Mouse (Mus musculus) kidney, embryonic 16.5 days (tissue): ENCODE data around the gene Letm1. TPM values are rescaled to one million over a fixed set of nuclear protein-coding genes. Genes with fewer than 3 reads are reported as not detected.

Experiments
- ATAC-seq: fragments of 200-750 bp; cut with Nextera tagmentation; 2 replicates; pipeline ENCODE4 v1.8.0; 2017; ENCODE audit warnings: moderate TSS enrichment; ENCODE audit not compliant: low FRiP score, low TSS enrichment
- H3K27ac ChIP-seq: fragments of 300-500 bp; sonication (generic); 2 replicates; pipeline ENCODE4 v1.5.1; 2014; ENCODE audit warnings: low read length
- H3K27me3 ChIP-seq: fragments of 300-500 bp; sonication (generic); 2 replicates; pipeline ENCODE4 v1.6.1; 2014; ENCODE audit warnings: low read length, control low read depth, mixed read lengths; ENCODE audit not compliant: insufficient read depth
- H3K36me3 ChIP-seq: fragments of 300-500 bp; sonication (generic); 2 replicates; pipeline ENCODE4 v1.6.1; 2014; ENCODE audit warnings: low read length, control low read depth, mixed read lengths; ENCODE audit not compliant: insufficient read depth
- H3K4me1 ChIP-seq: fragments of 300-500 bp; sonication (generic); 2 replicates; pipeline ENCODE4 v1.6.1; 2014; ENCODE audit warnings: low read length, control low read depth, mixed read lengths; ENCODE audit not compliant: insufficient read depth
- H3K4me2 ChIP-seq: fragments of 300-500 bp; sonication (generic); replicated peaks from 2 replicates; pipeline ENCODE4 v1.6.1; 2014; ENCODE audit warnings: low read depth, low read length
- H3K4me3 ChIP-seq: fragments of 300-500 bp; sonication (generic); 2 replicates; pipeline ENCODE4 v1.5.1; 2014; ENCODE audit warnings: mild to moderate bottlenecking, low read length
- H3K9ac ChIP-seq: fragments of 300-500 bp; sonication (generic); replicated peaks from 2 replicates; pipeline ENCODE4 v1.6.1; 2014; ENCODE audit warnings: low read length
- H3K9me3 ChIP-seq: fragments of 300-500 bp; sonication (generic); 2 replicates; pipeline ENCODE4 v1.6.1; 2016; ENCODE audit warnings: low read length, control low read depth
- WGBS: fragments of 180-500 bp; shearing (Covaris S2); extraction: QIAGEN DNeasy Blood & Tissue Kit; methylation state at CpG from one replicate; pipeline ENCODE4 v1.1.7; 2014; 5-methylcytosine and 5-hydroxymethylcytosine counted together
- polyA plus RNA-seq: library from polyadenylated mRNA; unstranded; fragments of >200 nt; fragmentation: Nextera tagmentation; extraction: Ambion mirVana; gene quantifications from 2 replicates; pipeline ENCODE4 v1.2.1, GENCODE M21; 2015

Gene Letm1
- polyA plus RNA-seq, 1 experiment from 2014 or later, result 47.0 TPM

GRCm38 (mm10) chr5:33700010-33700409, 82.6 kb downstream of the Letm1 start:
- H3K27me3 ChIP-seq, result peaks cover 6% of the 10 kb centered on the region; the same call in 1 of the 2 replicates
- no peaks in the 10 kb centered on the region for H3K9me3 ChIP-seq
- no peak for ATAC-seq
- H3K4me3 ChIP-seq, result no peak overlapping the region
- no peaks in the 10 kb centered on the region for H3K36me3 ChIP-seq
- H3K9ac ChIP-seq, result no peak overlapping the region
- 38% methylated on average over 13 of the region's 13 CpGs for WGBS
- no peak overlapping the region for H3K27ac ChIP-seq
- H3K4me2 ChIP-seq, result no peak overlapping the region
- peaks cover 32% of the 10 kb centered on the region for H3K4me1 ChIP-seq

DNA sequence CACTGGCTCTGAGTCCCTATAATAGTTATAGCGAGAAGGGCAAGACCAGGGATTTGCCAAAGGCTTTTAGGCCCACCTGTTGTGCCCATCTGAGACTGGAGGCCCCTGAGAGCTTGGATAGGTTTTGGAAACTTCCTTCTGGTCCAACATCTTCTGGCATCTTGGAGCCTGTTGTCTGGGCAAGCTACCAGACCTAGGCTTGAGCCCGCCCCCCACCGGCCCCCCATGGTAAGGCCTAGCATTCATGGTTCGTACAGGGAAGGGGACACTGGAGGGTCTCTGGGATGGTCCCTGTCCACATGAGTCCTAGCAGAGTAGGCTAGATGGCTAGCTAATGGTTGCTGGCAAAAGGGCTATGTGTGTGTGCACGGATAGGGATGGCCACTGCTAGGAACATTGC, 83.9 kb downstream of the Letm1 start:
- H3K36me3 ChIP-seq, result no peaks in the 10 kb centered on the region
- H3K4me3 ChIP-seq, result no peak overlapping the region
- no peak overlapping the region for H3K27ac ChIP-seq
- H3K4me2 ChIP-seq, result no peak overlapping the region
- no peak for ATAC-seq
- no peaks in the 10 kb centered on the region for H3K9me3 ChIP-seq
- H3K4me1 ChIP-seq, result peaks cover 39% of the 10 kb centered on the region
- H3K9ac ChIP-seq, result no peak overlapping the region
- WGBS, result 93% methylated on average over 5 of the region's 5 CpGs
- H3K27me3 ChIP-seq, result peaks cover 6% of the 10 kb centered on the region; the same call in 1 of the 2 replicates

DNA sequence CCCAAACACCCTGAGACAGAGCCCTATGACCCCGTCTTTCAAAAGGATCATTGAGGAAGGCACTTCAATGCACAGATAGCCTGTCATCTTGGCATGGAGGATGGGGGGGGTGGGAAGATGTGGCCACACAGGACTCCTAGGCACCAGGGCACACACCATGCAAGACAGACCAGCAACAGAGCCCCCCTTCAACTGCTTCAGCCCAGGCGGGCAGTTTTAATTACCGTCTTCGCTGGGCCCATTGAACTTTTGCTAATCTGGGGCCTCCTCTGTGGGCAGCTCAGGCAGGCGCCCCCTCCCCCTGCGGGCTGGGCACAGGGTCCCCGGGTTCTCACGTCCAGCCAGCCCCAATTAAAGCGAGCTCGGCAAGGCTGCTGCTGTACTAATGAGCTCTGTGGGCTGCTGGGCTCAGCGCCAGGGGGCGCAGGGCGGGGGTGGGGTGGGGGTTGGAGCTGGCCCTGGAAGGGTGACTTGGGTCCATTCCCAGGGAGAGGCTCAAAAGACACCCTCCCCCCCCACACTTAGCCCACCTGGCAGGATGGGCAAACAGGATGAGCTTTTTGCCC, 84.6 kb downstream of the Letm1 start:
- Histone ChIP-seq H3K27ac (no peak overlapping the region), H3K9ac (no peak overlapping the region), H3K4me1 (peaks cover 39% of the 10 kb centered on the region), H3K4me2 (no peak overlapping the region), H3K9me3 (no peaks in the 10 kb centered on the region), H3K27me3 (peaks cover 6% of the 10 kb centered on the region; the same call in 1 of the 2 replicates), H3K4me3 (no peak overlapping the region), H3K36me3 (no peaks in the 10 kb centered on the region)
- ATAC-seq, result no peak
- WGBS, result 29% methylated on average over 12 of the region's 13 CpGs

- no peak overlapping the region for H3K4me3 ChIP-seq
- no peaks in the 10 kb centered on the region for H3K9me3 ChIP-seq
- no peaks in the 10 kb centered on the region for H3K36me3 ChIP-seq
- no peak for ATAC-seq
- H3K4me2 ChIP-seq, result no peak overlapping the region
- H3K27ac ChIP-seq, result no peak overlapping the region
- H3K27me3 ChIP-seq, result peaks cover 6% of the 10 kb centered on the region; the same call in 1 of the 2 replicates
- 73% methylated on average over 1 of the region's 1 CpGs for WGBS
- H3K9ac ChIP-seq, result no peak overlapping the region
- peaks cover 44% of the 10 kb centered on the region for H3K4me1 ChIP-seq
These were observed 85.1 kb downstream of the Letm1 start for GRCm38 (mm10) chr5:33697534-33697933.

DNA sequence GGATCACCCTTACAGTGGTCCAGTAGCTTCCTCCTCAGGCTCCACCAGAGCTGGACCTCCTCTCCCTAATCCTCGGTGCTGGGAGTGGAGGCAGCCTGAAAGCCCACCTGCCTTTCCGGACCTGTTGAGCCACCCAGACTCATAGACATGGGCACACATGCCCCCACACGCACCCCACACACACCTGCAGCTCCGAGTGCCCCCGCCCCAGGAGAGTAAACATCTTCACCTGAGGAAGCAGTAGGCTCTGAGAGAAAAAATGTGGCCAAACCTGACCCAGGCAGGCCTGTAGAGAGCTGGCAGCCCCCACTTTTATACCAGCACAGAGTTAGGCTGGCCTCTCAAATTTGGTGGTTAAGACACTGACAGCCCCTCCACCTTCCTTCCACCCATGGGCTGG, 86.2 kb downstream of the Letm1 start:
- H3K36me3 ChIP-seq, result no peaks in the 10 kb centered on the region
- no peak overlapping the region for H3K4me2 ChIP-seq
- no peak overlapping the region for H3K9ac ChIP-seq
- no peak for ATAC-seq
- H3K4me3 ChIP-seq, result no peak overlapping the region
- no peaks in the 10 kb centered on the region for H3K9me3 ChIP-seq
- WGBS, result 69% methylated on average over 5 of the region's 5 CpGs
- peaks cover 51% of the 10 kb centered on the region for H3K4me1 ChIP-seq
- H3K27me3 ChIP-seq, result peaks cover 6% of the 10 kb centered on the region; the same call in 1 of the 2 replicates
- no peak overlapping the region for H3K27ac ChIP-seq

- Histone ChIP-seq H3K4me2 (peak overlapping the region; percentile 93), H3K27me3 (peaks cover 6% of the 10 kb centered on the region; the same call in 1 of the 2 replicates), H3K27ac (peak overlapping the region; percentile 23; the same call in 1 of the 2 replicates), H3K9ac (peak overlapping the region; percentile 72), H3K4me3 (peak overlapping the region; percentile 43), H3K9me3 (no peaks in the 10 kb centered on the region), H3K36me3 (no peaks in the 10 kb centered on the region), H3K4me1 (peaks cover 51% of the 10 kb centered on the region)
- 6% methylated on average over 24 of the region's 24 CpGs for WGBS
- ATAC-seq, result peak; percentile 26; the same call in 1 of the 2 replicates
These were observed 86.9 kb downstream of the Letm1 start for GRCm38 (mm10) chr5:33695718-33696121.

DNA sequence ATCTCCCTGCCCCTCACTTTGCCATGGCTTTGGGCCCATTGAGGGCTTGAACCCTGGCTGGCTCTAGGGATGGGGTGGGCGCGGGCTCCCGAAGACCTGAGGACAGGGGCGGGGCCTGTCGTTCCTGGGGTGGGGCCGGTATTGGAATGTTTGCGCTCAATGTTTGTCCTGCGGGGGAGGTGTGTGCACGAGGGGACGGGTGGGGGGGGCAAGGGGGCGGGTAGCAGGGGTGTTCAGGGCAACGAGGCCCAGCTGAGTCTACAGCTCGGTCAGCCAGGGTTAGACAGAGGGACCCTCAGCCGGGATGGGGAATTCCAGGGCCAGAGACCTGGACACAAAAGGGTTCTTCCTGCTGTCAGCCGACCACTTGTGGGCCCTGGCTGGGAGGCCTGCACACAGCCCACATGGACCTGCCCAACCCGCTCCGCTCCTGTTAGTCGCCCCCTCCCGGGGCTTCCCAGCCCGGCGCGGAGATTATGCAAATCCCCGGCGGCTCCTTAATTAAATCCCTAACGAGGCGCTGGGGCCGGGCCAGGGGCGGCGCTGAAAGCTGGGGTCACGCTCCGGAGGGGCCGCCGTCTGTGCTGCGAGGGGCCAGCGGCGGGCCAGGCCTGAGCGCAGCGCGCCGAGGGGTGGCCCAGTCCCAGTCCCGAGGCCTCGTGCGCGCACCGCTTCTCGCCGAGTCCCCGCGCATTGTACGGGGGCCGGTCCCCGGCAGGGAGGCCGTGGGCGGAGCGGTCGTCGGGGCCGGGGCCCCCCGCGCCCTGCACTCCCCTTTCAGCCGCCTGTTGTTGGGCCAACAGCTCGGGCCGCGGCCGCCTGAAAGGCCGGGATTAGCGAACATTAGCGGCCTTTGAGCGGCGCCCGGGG, 87.5 kb downstream of the Letm1 start:
- Histone ChIP-seq H3K4me2 (peak overlapping the region; percentile 93), H3K4me1 (peaks cover 49% of the 10 kb centered on the region), H3K36me3 (no peaks in the 10 kb centered on the region), H3K4me3 (peak overlapping the region; percentile 43), H3K9ac (peak overlapping the region; percentile 72), H3K9me3 (no peaks in the 10 kb centered on the region), H3K27me3 (peaks cover 6% of the 10 kb centered on the region; the same call in 1 of the 2 replicates), H3K27ac (peak overlapping the region; percentile 25; the same call in 1 of the 2 replicates)
- WGBS, result 3% methylated on average over 65 of the region's 71 CpGs
- ATAC-seq, result peak; percentile 68

DNA sequence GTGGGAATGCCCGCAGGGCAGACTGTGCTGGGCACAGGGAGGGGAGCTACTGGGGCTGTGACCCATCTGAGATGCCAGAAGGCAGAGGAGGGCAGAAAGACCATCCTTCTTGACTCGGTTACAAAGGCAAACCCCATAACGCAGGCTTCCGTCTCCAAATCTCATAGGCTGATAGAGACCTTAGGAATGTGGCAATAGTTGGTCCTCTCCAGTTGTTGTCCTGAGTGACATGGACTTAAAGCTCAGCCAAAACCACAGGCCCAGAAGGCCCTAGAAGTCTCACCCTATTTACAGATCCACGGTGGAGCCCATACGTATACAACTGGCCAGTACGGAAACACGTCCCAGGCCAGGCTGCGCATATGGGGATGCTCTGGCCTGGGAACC, 88.2 kb downstream of the Letm1 start:
- Histone ChIP-seq H3K4me2 (peak overlapping the region; percentile 93; the same call in 1 of the 2 replicates), H3K9me3 (no peaks in the 10 kb centered on the region), H3K36me3 (no peaks in the 10 kb centered on the region), H3K9ac (no peak overlapping the region), H3K4me1 (peaks cover 55% of the 10 kb centered on the region), H3K4me3 (no peak overlapping the region), H3K27ac (0 out of 2 replicates have a peak overlapping the region, but pooled peaks have one; percentile 25), H3K27me3 (peaks cover 3% of the 10 kb centered on the region; the same call in 1 of the 2 replicates)
- 69% methylated on average over 9 of the region's 9 CpGs for WGBS
- no peak; the same call in 1 of the 2 replicates for ATAC-seq

DNA sequence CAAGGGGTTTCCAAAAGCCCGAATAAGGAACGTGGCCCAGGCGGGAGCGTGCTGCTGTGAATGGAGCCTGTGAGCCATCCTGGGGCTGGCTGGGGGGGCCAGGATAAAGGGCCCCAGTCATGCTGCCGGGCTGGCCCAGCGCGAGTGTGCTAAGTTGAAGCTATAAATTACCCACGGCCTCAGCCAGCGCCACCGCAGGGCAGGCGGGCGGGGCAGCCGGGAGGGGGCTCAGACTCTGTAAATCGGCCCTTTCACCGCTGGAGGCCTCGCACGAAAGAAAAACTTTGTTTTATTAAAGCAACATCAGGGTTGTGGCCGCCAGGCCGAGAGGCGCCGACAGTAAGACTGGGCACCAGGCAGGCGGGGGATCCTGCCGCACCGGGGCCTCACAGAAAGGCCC, 90.2 kb downstream of the Letm1 start:
- H3K9me3 ChIP-seq, result no peaks in the 10 kb centered on the region
- ATAC-seq, result peak; percentile 20; the same call in 1 of the 2 replicates
- H3K27me3 ChIP-seq, result peaks cover under 1% of the 10 kb centered on the region; the same call in 1 of the 2 replicates
- peak overlapping the region; percentile 14 for H3K4me3 ChIP-seq
- peak overlapping the region; percentile 60 for H3K9ac ChIP-seq
- peak overlapping the region; percentile 52 for H3K27ac ChIP-seq
- peaks cover 54% of the 10 kb centered on the region for H3K4me1 ChIP-seq
- WGBS, result 3% methylated on average over 24 of the region's 24 CpGs
- peak overlapping the region; percentile 35 for H3K4me2 ChIP-seq
- no peaks in the 10 kb centered on the region for H3K36me3 ChIP-seq
